Mouse (Mus musculus): ENCODE measurements around the gene Gm42417.

- TF ChIP-seq CTCF (IDR thresholded peaks at IDR 0.05; ENCODE audit: low read depth) (no peak), EP300 (IDR thresholded peaks at IDR 0.05; ENCODE audit: low read depth) (no peak)
Observed at GRCm38 (mm10) chr1:36524058-36524457, 15.2 kb downstream of the Gm42417 start.

Measured in heart, postnatal 0 days (tissue).